Mouse (Mus musculus) layer of hippocampus, postnatal 36 days (tissue): ENCODE results near the gene Rph3al. TPM values are rescaled to one million over a fixed set of nuclear protein-coding genes. Genes with fewer than 3 reads are reported as not detected.

ENCODE experiments used
- DNase-seq, 2 experiments: peaks; one replicate each; pipeline ENCODE4 v3.0.0; 2022
- total RNA-seq, 2 experiments: library from RNA; stranded (reverse); gene quantifications; 2 replicates each; pipeline ENCODE4 v1.2.3; 2021

Rph3al gene
- total RNA-seq, 2 experiments from 2014 or later = 6.6 to 8.6 TPM

DNA sequence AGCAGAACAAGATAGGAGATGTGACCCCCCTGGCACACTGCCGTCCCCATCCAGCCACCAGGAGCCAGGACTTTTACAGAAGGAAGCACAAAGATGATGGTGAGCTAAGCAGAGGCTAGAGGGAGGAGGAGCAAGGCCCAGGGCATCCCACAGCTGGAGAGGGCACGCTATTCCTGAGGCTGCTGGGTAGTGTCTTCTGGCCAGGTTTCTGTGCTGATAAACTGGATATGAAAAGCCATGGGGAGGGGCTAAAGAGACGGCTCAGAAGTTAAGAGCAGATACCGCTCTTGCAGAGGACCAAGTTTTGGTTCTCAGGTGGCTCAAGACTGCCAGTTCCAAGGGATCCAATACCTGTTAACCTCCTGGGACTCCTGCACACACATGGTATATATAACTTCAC, 76.6 kb downstream of the Rph3al start:
- DNase-seq = no peak

DNA sequence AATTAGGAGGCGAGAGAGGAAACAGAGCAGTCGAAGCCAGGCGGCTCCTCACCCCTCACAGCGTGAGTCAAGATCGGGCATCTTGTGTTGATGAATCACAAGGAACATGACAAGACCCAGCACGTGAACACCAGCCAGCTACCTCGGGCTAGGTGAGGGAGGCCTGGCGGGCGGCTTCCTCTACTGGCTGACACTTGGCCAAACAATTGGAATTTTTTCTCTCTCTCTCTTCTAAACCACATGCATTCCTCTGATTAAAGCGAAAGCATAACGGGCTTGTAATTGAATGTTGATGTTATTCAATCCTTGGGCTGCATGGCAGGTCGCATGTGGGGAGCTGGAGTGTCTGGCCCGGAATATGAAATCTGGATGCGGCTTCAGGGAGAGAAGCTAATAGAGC, 77.0 kb downstream of the Rph3al start:
- DNase-seq = no peak

DNA sequence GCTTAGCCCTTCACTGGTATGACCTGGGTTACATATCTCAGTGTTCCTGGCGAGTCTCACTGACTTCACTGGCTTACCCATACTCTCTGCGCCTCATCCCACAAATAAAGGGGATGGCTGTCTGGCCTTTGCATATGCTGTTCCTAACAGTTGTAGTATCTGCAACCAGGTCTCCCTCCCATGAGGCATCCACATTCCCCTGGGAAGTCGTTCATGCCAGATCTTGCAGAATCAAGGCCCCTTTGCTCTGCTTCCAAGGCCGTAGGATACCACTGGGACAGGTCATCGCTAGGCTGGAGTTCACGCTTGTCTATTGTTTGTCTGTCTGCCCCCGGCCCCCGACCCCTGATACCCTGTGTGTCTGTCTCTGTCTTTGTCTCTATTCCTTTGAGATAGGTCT, 78.8 kb downstream of the Rph3al start:
- no peak for DNase-seq

DNA sequence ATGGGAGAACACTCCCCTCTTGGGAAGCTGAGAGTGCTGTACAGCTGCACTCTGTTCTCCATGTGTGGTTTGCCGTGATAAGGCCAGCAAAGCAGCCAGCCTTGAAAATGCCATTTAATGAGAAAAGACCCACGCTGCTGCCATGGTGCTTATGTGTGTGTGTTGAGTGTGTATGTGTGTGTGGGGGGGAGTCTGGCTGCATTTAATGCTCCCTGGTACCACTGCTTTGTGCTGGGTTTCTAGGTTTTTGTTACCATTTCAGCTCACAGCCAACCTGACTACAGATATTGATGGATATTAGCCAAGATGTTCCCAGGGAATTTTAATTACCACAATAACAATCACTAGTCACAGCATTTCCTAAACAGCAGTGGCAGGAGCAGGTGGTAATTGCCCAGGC, 79.3 kb downstream of the Rph3al start:
- DNase-seq = no peak

DNA sequence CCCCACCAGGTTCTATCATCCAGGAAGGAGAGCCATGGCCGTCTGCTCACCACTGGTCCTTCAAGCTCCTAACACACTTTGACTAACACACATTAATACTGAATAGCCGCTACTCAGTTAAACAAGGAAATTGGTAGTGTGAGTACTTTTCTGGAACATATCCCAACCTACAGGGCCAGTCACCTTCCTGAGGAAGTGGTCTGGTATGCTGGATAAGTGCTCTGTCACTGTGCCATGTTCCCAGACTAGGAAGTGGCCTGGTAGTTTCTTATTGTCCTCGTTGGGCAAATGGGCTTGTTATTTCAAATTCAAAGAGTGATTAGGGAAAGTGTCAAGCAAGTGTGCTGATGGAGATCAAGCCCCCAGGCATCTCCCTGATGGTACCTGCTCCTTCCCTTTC, 80.4 kb downstream of the Rph3al start:
- DNase-seq = no peak

DNA sequence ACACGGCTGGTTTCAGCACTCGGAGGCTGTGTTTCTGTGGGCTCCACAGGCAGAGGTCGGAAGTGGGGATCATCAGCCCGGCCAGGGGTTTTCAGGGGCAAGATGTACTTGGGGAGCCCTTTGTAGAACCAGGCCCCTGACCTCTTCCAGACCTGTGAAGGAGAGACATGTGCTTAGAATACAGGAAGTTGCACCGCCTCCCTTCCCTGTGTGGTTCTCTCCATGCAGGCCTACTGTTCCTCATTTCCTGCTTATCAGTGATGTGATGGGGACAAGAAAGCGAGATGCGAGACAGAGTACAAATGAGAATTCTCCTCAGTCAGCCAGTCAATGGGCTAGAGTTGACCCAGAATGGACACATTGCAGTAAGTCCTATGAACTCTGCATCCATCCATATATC, 83.9 kb downstream of the Rph3al start:
- no peak for DNase-seq

DNA sequence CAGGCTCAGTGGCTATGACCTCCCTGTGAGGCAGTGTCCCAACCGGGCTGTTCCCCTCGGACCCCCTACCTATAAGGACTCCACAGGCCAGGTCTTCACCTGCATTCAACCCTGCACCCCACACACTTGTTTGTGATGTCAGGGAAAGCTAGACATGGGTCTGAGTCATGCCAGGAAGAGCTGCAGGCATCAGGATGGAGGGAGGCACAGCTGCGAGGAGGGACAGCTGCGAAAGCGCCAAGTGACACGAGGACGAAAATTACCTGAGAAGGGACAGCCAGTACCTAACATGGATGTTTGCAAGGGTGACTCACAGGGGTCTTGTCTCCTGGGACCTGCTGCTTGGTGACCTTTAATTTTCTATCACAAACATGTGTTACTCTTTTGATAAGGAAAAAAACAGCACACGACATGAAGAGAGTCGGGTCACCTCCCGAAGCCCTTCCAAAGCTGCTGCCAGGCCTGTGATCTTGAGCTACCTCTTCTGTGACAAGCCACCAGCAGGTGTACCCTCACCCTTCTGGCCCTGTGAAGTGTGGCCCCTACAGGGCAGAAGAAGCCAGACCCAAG, 85.1 kb downstream of the Rph3al start:
- no peak for DNase-seq

DNA sequence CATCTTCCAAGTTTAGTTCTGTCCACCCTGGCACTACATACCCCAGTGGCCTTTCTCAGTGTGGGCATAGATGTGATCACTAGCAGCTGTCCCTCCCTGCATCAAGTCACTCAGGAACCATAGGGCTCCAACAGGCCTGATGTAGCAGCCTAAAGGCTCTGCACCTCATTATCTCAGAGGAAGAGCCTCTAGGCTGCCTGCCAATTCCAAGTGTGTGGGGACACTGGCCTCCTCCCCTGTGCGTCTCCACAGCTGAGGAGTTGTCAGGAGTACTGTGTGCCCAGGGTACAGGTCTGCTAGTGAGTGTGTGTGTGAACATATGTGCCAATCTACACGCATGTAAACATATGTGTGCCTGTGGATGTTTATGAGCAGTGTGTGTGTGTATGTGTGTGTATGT, 85.7 kb downstream of the Rph3al start:
- no peak for DNase-seq

DNA sequence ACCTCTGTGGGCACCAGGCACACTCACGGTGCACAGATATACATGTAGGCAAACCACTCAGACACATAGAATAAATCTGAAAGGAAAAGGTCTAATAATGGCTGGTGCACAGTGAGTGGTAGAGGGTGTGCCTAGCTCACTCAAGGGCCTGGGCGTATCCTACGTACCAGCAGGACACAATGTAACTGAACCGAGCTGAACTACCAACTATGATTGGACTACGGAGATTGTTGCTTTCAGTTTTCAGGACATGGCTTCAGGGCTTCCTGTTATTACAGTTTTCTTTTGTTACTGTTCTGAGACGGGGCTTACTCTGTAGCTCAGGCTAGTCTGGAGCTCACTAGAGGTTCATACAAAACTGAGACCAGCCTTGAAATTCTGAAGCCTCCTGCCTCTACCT, 88.7 kb downstream of the Rph3al start:
- no peak for DNase-seq

DNA sequence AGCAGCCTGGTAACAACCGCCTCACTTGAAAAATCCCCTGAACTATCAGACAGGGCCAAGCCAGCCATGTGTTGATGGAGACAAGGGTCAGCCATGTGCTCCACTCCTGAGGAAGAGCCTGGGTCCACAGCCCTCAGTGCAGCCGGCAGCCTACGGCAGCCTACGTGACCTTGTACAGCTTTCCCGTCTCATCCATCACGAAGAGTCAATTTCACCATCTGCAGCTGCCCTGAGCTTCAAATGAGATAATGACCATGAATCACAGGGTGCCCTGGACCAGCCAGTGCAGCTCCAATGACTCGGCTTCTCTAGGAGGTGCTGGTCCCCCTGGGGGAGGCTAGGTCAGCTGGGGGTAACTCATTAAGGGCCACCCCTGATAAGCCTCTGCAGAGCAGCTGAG, 91.6 kb downstream of the Rph3al start:
- DNase-seq = no peak

DNA sequence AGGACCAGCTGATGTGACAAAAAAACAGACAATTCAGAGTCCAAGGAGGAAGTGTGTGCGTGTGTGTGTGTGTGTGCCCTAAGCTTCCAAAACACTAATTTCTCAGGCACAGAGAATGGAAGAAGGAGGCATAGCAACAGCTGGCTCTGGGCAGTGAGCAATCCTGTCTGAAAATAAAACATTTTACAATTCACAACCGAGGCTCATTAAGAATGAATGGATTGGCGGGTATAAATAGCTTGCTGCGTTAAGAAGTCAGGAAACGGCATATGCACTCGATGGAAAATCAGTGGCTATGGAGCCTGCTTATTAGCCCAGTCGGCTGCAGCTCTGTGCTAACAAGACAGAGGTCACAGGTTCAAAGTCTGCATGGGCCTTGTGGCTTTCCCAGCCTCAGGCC, 92.6 kb downstream of the Rph3al start:
- DNase-seq = no peak

DNA sequence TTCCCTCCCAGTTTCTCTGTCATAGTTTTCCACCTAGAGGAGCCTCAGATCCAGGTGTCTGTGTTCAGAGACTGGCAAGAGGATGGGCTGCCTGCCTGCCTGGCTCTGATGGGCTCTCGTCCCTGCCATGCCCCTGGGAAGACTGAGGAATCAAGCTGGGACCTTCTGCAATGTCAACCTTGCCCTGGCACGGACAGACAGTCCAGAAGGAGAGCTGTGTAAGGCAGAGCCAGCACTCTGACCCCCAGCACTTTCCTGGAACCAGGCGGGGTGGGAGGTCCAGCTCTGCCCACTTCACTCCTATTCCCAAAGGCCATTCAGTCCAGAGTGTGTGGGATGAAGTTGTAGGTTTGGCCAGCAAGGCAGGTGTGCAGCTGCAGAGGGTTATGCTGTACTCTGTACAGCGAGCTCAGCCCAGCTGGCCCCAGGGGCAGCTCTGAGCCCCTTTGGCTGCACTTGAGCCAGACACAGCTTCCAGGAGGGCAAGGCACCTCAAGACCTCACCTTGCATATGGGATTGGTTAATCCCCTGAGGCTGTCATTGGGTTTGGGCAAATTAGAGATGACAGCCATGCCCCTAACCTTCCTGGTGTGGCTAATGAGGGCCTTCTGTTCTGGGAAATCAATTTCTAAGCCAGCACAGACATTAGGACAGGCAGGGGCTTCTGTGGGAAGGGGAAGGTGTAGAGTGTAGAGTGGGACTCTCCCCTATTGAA, 95.2 kb downstream of the Rph3al start:
- DNase-seq = no peak

DNA sequence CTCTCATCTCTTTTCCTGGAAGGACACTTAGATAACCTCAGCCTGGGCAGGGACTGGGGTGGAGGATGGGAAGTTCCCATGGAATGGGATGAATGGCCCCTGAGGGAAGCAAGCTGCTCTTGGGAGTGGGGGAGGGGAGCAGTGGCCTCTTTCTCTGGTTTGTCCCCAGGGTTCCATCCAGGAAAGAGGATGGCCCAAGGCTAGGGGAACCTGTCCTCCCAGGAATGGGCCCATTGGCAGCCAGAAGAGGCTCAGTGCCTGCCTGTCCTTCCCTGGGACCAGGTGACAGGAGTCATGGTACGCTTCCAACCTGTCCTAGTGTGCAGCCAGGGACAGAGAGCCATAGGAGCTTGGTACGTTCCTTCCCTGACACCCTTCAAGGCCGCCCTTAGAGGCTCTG, 96.7 kb downstream of the Rph3al start:
- DNase-seq = no peak

DNA sequence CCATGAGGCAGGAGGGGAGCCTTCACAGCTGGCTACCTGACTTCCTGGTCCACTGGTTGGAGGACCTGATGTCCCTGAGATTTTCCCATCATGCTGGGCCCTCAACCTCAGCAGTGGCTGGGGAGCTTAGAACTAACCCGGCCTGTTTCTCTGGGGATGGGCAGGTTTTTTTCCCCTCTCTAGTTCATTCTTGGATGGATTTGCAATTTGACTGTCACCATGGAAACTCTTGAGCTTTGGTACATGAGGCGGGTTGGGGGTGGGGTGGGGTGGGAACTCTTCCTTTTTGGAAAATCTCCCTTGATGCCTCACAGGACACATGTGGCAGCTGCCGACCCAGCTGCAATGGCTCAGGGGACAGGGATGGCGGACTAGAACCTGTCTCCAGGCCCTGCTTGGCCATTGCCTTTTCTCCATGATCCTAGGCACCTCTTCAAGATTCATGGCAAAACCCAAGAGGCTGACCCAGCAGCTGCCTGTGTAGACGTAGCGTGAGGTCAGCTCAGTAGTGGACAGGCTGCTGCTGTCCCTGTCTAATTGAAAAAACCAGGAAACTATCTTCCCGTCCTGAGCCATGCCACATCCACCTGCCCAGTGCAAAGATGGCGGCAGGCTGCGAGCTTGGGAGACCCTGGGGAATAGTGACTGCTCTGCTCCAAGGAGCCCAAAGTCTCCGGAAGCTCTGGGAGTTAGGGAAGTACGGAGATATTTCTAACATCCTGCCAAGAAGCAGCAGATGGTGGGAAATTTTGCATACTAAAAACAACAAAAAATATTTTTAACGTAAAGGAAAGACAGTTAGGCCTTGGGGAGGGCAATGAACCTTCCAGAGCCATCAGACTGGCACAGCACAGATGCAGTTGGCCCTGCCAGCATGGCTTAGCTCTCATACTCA, 98.4 kb downstream of the Rph3al start:
- DNase-seq = no peak

DNA sequence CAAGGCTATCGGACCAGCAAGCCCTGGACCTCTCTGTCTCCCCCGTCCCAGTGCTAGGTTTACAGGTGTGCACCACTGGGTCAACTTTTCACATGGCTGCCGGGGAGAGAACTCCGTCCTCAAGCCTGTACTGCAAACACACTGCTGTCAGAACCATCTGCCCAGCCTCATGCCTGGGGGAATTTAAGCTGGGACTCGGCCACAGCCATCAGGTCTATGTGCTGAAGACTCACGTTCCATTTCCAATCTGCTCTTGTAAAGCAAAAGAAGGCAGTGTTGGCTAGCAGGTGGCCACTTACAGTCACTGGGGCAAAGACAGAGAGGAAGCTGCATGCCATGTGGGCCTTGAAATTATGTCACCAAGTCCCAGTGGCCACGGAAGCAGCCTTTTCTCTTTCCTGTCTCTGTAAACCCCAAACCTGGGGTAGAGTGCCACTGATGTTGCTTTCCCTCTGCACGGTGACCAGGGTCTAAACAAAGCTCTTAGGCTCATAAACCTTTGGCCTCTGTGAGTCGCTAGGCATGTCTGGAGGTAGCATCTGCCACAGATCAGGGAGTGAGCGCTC, 99.3 kb downstream of the Rph3al start:
- DNase-seq = no peak

DNA sequence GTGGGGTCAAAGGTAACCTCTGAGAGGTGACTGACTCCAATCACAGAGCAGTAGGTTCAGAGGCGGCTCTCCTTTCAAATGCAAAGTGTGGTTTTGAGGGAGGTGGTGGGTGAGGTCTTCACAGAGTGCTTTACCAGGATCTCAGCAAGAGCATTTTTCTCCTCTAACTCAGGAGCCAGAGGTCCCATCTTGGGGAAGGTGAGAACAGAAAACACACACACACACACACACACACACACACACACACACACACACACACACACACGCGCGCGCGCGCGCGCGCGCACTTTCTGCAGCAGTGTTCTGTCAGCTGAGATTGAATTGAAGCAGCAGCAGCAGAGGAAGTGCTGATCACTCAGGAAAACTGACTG, 102.0 kb downstream of the Rph3al start:
- DNase-seq = no peak

DNA sequence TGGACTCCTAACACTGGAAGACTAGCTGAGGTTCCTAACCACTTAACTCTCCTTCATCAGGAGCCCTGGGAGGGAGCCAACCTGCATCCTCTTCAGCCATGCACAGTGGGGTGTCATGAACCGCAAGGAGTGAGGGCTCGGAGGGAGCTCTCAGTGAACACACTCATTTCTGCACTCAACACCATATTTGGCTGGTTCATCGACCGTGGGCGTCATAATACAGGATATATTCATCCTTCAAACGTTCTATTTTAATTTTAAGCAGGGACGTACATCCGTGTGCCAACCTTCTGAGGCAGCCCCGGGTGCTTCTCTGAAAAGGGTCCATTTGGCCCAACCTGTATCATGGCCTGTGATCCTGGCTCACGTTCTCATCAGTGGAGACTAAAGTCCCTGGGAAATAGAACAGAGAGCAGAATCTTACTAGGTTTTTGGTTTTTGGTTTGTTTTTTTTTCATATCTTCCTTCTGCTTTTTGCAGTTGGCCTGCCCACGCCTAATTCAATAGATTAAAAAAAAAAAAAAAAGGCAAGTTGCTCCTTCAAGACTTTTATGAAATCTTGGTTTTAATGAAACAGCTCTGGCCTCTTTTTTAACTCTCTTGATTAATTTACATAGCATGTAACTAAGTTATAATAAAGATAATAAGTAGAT, 102.5 kb downstream of the Rph3al start:
- peak; percentile 39 to 55 for DNase-seq

DNA sequence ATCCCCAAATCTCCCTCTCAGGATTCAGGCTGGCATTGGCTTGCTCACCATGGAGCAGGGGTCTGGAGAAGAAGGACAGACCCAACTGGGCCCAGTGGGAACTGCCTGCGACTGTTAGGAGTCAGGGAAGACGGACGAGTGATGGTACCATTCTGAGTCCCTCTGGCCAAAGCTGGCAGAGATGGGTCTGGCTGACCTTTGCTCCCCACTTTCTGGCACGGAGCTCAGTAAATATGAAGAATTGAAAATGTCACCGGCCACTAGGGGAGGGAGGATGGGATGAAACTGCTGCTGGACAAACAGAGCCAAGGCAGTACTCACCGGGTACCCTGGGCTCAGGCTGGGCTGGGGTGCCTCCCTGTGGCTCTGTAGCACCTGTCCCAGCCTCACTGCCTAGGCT, 105.1 kb downstream of the Rph3al start:
- no peak for DNase-seq

DNA sequence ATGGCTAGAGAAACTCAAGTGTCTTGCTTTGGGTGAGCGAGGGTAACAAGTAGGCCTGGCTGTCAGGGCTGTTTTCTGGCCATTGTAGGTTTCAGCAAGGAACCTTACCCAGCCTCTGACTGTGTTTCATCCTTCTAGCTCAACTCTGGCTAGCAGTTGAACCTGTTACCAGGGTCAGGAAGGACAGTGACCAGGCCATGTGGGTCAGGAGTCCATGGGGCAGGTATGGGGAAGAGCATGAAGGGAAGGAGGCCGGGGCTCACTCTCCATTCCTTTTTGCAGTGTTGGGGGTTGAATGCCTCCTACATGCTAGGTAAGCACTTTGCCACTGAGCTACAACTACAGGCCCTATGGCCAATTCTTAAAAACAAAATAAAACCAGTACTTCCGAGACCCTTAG, 107.8 kb downstream of the Rph3al start:
- no peak for DNase-seq

DNA sequence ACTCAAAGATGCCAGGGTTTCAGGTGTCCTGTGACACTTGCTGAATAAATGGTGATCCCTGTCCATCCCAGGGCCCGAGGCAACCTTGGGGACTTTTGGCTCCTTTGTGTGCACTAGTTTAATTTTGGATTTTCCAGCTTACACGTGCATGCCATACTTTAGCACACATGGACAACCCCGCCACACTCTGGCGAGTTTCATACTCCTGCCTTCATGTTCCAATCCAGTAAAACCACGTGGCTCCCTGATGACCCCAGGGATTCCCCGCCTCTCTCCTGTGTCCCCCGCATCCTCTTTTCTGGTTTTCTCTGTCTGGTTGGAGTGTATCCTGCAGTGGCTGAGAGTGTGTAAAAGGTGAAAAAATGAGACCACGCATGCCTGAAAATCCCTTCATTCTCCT, 110.8 kb downstream of the Rph3al start:
- DNase-seq = no peak

DNA sequence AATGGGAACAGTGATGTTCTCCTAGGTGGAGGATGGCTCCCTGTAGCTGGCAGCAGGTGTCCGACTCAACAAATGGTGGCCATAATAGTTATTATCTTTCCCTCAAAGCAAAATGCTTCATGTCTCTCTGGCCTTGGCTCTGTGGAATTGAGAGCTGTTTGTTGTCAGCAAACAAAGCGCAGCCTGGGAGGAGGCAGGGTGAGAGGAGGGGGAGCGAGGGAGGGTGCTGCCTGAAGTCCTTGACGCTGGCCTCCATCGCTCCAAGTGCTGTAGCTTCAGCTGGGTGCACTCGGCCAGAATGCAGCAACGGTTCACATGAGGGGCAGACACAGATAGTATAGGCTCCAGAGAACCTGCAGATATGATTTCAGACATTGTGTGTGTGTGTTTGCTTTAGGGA, 114.7 kb downstream of the Rph3al start:
- no peak for DNase-seq

DNA sequence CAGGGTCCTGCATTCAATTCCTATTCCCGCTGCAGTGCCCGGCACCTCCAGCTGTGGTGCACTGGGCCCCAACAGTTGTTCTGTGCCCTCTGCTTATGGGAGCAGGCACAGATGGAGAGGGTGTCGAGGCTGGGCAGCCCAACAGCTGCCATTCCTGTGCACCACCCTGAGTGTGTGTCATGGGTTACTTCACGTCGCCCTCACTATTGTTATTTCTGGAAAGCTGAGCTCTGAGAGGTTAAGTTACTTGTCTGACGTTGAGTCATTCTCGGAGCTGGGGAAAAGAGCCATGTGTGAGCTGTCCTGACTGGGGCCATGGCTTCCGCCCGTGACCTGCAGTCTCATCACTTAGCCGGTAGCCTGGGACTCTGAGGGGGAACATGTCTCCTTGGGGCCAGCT, 125.1 kb downstream of the Rph3al start:
- DNase-seq = no peak

DNA sequence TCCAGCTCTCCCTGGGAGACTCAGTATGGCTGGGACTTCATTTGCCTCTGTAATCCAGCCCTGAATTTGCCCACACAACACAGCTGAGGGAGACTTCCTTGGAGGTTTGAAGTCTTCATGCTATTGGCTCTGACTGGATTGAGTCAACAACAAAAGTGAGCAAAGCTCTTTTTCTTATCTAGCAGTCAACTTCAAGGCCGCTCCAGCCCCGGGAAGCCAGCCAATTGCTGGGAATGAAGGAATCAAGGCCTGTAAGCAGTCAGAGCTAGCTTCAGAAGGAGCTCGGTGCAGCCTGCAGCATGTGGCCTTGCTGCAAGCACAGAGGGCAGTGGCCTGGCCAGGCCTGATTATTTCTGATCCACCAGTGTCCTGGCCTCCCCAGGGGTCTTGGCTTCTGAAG, 126.3 kb downstream of the Rph3al start:
- DNase-seq = peak in 1 of 2 experiments; percentile 20
